Comparison of ENCODE assay signal across 1 mouse cellular context in genomic region chr9:107568331-107569261, GRCm38 (mm10).
TF ChIP-seq lines count a peak whose summit lies in the region.

No protein-coding gene starts in this region.

TF ChIP-seq in MEL, 35 proteins besides CTCF, POLR2A, EP300 and RAD21:
- TF ChIP-seq POLR2AphosphoS5 (IDR thresholded peaks at IDR 0.05; ENCODE audit: borderline replicate concordance, low read depth, low read length) = no peak
- no peak for TF ChIP-seq ZMIZ1 (IDR thresholded peaks at IDR 0.05; ENCODE audit: low read depth, low read length)
- peak; percentile 50; the same call in 1 of the 2 replicates for TF ChIP-seq MAZ (IDR thresholded peaks at IDR 0.05; ENCODE audit: low read depth, low read length)
- TF ChIP-seq HCFC1 (IDR thresholded peaks at IDR 0.05; ENCODE audit: low read depth, low read length) = peak; percentile 83
- TF ChIP-seq MAFK (IDR thresholded peaks at IDR 0.05; ENCODE audit: borderline replicate concordance, low read depth, low read length) = no peak
- TF ChIP-seq MXI1 (IDR thresholded peaks at IDR 0.05; ENCODE audit: low read depth, low read length) = no peak
- no peak for TF ChIP-seq CHD2 (IDR thresholded peaks at IDR 0.05; ENCODE audit: low read length)
- TF ChIP-seq ETS1 (IDR thresholded peaks at IDR 0.05; ENCODE audit: low read depth, low read length) = 0 out of 2 replicates have a peak, but pooled peaks have one; percentile 9
- peak; percentile 99 for TF ChIP-seq CHD1 (IDR thresholded peaks at IDR 0.05; ENCODE audit: low read depth, low read length)
- TF ChIP-seq GATA1 (IDR thresholded peaks at IDR 0.05; ENCODE audit: low read depth, low read length) = no peak
- TF ChIP-seq TCF12 (IDR thresholded peaks at IDR 0.05; ENCODE audit: low read depth, low read length) = 0 out of 2 replicates have a peak, but pooled peaks have one; percentile 3
- peak; percentile 50; the same call in 1 of the 2 replicates for TF ChIP-seq NELFE (IDR thresholded peaks at IDR 0.05; ENCODE audit: low read depth, low read length)
- TF ChIP-seq ZKSCAN1 (IDR thresholded peaks at IDR 0.05; ENCODE audit: low read depth, low read length) = no peak
- peak; percentile 99 for TF ChIP-seq SIN3A (IDR thresholded peaks at IDR 0.05; ENCODE audit: low read length)
- 0 out of 2 replicates have a peak, but pooled peaks have one; percentile 24 for TF ChIP-seq TBP (IDR thresholded peaks at IDR 0.05; ENCODE audit: low read depth, low read length)
- TF ChIP-seq POLR2AphosphoS2 (IDR thresholded peaks at IDR 0.05; ENCODE audit: low read length) = 0 out of 2 replicates have a peak, but pooled peaks have one; percentile 28
